Mouse (Mus musculus) CD4-positive, CD25-positive, alpha-beta regulatory T cell, adult 9 weeks (primary cell): ENCODE measurements around the gene Ifi27l2a. TPM values are rescaled to one million over a fixed set of nuclear protein-coding genes. Genes with fewer than 3 reads are reported as not detected.

Source experiments
- polyA plus RNA-seq: library from polyadenylated mRNA; unstranded; fragments of 100-300 nt; shearing (Covaris generic); gene quantifications from one replicate; pipeline ENCODE4 v1.2.1, GENCODE M21; 2017

Ifi27l2a gene
- 1,924 TPM for polyA plus RNA-seq

DNA sequence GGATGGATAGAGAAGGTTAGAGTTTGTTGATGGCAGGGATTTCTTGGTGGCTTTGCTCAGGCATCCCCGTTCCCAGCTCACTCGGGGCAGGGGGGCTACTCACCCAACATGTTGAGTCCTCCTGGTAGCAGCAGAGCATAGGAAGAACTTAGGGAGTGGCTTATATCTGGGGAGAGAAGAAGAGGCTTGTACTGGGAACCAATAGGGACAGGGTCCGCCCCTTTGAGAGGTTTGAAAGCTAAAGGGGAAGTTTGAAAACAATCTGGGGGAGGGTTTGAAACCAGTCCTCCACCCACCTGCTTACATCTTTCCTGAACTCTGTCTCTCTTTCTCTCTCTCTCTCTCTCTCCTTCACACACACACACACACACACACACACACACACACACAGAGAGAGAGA is at the start of gene Ifi27l2a:
Gene Ifi27l2a (minus strand): TSS at position 157 of the 400 bp plus-strand sequence.

DNA sequence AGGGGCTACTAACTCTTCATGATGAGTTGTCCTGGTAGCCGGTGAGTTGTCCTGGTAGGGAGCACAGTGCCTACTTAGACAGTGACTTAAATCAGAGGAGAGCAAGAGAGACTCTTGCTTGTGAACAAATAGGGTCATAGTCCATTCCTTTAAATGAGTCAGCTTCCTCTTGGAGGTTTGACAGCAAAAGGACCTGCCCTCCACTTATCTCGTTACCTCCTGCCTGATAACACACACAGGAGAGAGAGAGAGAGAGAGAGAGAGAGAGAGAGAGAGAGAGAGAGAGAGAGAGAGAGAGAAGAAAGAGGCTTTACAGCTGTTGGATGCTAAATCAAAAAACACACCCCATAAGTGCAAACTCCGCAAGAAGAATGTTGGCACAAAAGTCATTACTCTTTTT is 13.7 kb upstream of the Ifi27l2a start, which contains the start of gene Ifi27l2b:
Gene Ifi27l2b (minus strand): TSS at position 84 of the 400 bp plus-strand sequence.

DNA sequence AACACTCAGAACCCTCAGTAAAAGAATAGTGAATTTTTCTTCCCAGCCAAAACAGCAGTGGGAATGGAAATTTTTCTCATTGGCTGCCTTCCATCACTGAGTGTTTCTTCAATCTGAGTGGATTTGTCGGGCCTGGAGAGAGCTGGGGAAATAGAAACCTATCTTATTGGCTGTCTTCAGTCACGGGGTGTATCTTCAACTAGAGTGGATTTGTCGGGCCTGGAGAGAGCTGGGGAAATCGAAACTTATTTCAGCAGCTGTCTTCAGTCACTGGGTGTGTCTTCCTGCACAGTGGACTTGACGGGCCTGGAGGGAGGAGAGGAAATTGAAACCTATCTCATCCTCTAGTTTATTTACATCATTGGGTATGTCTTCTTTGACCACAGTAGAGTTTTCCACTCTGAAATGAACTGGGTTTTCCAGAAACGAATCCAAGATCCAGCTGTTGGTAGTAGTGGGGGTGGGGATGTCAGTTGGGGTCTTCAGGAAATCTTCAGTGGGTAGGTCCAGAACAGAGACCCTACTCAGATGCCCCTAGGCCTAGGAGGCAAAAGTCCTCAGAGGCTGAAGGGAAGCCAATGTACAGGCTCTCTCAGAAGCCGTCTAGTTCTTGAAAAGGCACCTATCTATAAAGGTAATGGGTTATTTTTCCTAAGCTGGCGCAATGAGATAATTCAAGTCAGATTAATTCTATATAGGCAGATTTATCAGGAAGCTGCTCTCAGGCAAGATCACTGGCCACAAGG is 9.3 kb downstream of the Ifi27l2a start, which contains the start of gene Ifi27:
Gene Ifi27 (plus strand): TSS at position 226 of the 746 bp plus-strand sequence.

DNA sequence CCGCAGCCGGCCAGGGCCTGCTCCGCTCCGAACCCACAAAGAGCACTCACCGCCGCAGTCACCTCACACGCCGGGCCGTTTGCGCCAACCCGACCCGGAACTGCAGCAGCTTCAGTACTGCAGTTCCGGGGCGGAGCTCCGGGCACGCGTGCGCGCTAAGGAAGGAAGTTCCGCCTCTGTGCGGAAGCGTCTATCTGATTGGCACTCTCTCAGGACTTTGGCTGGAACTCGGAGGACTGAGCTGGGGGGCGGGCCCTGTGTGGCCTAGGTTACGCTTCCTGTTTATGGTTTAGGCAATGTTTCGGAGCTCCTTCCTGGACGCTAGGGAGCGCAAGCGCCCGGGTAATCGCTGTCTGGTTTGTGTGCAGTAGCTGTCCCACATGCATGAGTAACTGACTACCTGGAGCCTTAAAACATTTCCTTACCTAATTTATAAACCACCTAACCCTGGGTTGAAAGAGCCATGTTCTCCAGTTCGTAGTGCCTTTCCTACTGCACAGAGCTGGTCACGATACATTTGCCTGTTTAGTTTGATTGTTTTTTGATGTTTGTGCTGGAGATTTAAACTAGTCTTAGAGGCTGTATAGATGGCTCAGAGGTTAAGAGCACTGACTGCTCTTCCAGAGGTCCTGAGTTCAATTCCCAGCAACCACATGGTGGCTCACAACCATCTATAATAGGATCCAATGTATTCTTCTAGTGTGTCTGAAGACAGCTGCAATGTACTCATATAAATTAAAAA is 17.6 kb downstream of the Ifi27l2a start, which contains the start of gene Ddx24:
Gene Ddx24 (minus strand): TSS at position 102 of the 742 bp plus-strand sequence.

DNA sequence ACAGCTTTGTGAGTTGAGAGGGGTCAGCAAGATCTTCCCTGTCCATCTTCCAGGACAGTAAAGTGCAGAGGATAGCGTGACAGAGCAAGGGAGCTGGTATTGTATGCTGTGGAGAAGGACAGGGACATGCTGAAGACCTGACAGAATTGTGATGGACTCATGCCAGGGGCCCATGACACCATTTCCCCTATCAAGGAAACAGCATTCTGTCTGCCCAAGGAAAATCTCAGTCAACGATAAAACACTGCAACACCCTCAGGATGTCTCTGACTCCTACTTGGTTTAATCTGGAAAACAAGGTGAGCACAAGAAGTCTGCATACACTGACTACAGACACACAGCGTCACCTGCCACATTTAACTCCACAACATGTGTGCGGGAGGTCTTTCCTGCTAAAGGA is 35.8 kb downstream of the Ifi27l2a start, which contains the start of gene 9330161L09Rik:
Gene 9330161L09Rik (minus strand): TSS at position 101 of the 400 bp plus-strand sequence.

Other genes with a start within 250 kb of the Ifi27l2a start
- not detected for gene Prima1, start 201.5 kb downstream of the Ifi27l2a start, polyA plus RNA-seq
- gene Fam181a, start 132.7 kb downstream of the Ifi27l2a start, polyA plus RNA-seq = not detected
- gene Asb2, start 87.7 kb downstream of the Ifi27l2a start, polyA plus RNA-seq = 6.9 TPM
- 2.2 TPM for gene Otub2, start 55.0 kb downstream of the Ifi27l2a start, polyA plus RNA-seq
- 1.4 TPM for gene 9330161L09Rik, start 35.9 kb downstream of the Ifi27l2a start, polyA plus RNA-seq
- 242 TPM for gene Ddx24, start 17.9 kb downstream of the Ifi27l2a start, polyA plus RNA-seq
- 407 TPM for gene Ifi27, start 9.5 kb downstream of the Ifi27l2a start, polyA plus RNA-seq
- gene Ifi27l2b, start 13.5 kb upstream of the Ifi27l2a start, polyA plus RNA-seq = not detected
- gene Ppp4r4, start 88.6 kb upstream of the Ifi27l2a start, polyA plus RNA-seq = not detected
- gene Serpina10, start 187.8 kb upstream of the Ifi27l2a start, polyA plus RNA-seq = not detected
- gene Serpina6, start 213.5 kb upstream of the Ifi27l2a start, polyA plus RNA-seq = not detected
- gene Serpina16, start 232.5 kb upstream of the Ifi27l2a start, polyA plus RNA-seq = not detected